ENCODE assay signal across 19 mouse cellular contexts in the genomic region with DNA sequence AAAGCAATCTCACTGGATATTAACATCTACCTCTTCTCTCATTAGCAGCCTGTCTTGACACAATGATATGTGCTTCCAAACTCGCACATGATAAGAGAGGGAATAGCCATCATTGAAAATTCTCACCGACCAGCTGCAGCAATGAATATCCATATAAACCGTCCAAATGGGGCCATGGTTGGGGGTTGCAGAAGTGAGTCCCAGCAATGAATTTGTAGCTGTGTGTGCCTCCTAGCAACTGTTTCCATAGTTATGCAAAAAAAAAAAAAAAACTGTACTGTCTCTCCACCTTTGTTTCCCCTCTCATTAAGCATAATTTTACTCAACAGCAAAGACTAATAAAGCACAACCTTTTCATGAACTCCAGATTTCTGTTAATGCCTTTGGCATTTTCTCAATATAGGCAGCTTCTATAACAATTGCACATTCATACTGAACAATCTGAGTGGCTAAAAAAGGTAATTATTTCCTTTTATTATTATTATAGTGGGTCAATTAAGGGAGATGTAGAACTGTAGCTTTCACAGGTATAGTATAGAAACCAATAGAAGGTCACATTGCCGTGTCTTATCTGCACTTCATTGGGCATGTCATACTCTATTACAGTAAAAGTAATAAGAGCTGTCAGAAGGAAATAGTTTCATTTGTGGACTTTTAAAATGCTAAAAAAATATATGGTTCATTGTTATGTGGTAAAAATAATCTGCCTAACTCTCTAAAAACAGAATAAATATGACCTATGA.
A peak's percentile ranks its signal among the peaks of the same experiment; 100 is the strongest.
DNase-seq lines count a peak whose midpoint lies in the region; ATAC-seq and TF ChIP-seq lines count a peak whose summit lies in the region.
"Had no signal": no experiment of that assay in that cellular context is flagged by ENCODE, and none has a peak within 500 bp of the region (broad histone marks: within the 10 kb centered on the region; RNA-seq: fewer than 3 reads in every experiment).

No protein-coding gene starts in this region.

- H3K27ac ChIP-seq in hindbrain, embryonic 11.5 days (ENCODE audit: low read depth, low read length): no peak overlapping the region
- no peak overlapping the region for H3K27ac ChIP-seq in hindbrain, embryonic 16.5 days (ENCODE audit: low read depth, low read length)
- no peak overlapping the region for H3K27ac ChIP-seq in neural tube, embryonic 11.5 days (ENCODE audit: low read depth, low read length)
- no peak overlapping the region for H3K27ac ChIP-seq in forebrain, postnatal 0 days (ENCODE audit: low read depth, low read length)
- no peak overlapping the region for H3K27ac ChIP-seq in liver, embryonic 11.5 days (ENCODE audit: low read depth, low read length)
- H3K27ac ChIP-seq: liver, embryonic 15.5 days had no signal

- H3K4me2 ChIP-seq in hindbrain, embryonic 11.5 days (replicated peaks; ENCODE audit: low read depth, low read length): no peak overlapping the region
- no peak overlapping the region for H3K4me2 ChIP-seq in hindbrain, embryonic 16.5 days (ENCODE audit: low read length)
- no peak overlapping the region for H3K4me2 ChIP-seq in neural tube, embryonic 11.5 days (ENCODE audit: low read depth)
- no peak overlapping the region for H3K4me2 ChIP-seq in forebrain, postnatal 0 days (ENCODE audit: low read depth)
- no peak overlapping the region for H3K4me2 ChIP-seq in liver, embryonic 11.5 days
- H3K4me2 ChIP-seq: liver, embryonic 15.5 days had no signal

- no peaks in the 10 kb centered on the region for H3K27me3 ChIP-seq in hindbrain, embryonic 11.5 days (ENCODE audit: control insufficient read depth, insufficient read depth, low read length)
- no peaks in the 10 kb centered on the region for H3K27me3 ChIP-seq in hindbrain, embryonic 16.5 days (replicated peaks; ENCODE audit: control insufficient read depth, insufficient read depth, low read length)
- no peaks in the 10 kb centered on the region for H3K27me3 ChIP-seq in neural tube, embryonic 11.5 days (ENCODE audit: control insufficient read depth, insufficient read depth, low read length)
- no peaks in the 10 kb centered on the region for H3K27me3 ChIP-seq in forebrain, postnatal 0 days (ENCODE audit: insufficient read depth, low read length)
- H3K27me3 ChIP-seq in liver, embryonic 11.5 days (replicated peaks; ENCODE audit: control insufficient read depth, insufficient read depth, low read length): no peaks in the 10 kb centered on the region
- H3K27me3 ChIP-seq: liver, embryonic 15.5 days; Patski had no signal

- no peaks in the 10 kb centered on the region for H3K4me1 ChIP-seq in hindbrain, embryonic 11.5 days (replicated peaks; ENCODE audit: control insufficient read depth, insufficient read depth, low read length)
- no peaks in the 10 kb centered on the region for H3K4me1 ChIP-seq in hindbrain, embryonic 16.5 days (ENCODE audit: control insufficient read depth, insufficient read depth, low read depth, low read length)
- no peaks in the 10 kb centered on the region for H3K4me1 ChIP-seq in neural tube, embryonic 11.5 days (ENCODE audit: control insufficient read depth, insufficient read depth, low read length)
- no peaks in the 10 kb centered on the region for H3K4me1 ChIP-seq in forebrain, postnatal 0 days (ENCODE audit: insufficient read depth)
- no peaks in the 10 kb centered on the region for H3K4me1 ChIP-seq in liver, embryonic 11.5 days (replicated peaks; ENCODE audit: control insufficient read depth, insufficient read depth, low read length)
- H3K4me1 ChIP-seq: liver, embryonic 15.5 days had no signal

- H3K4me3 ChIP-seq in hindbrain, embryonic 11.5 days (ENCODE audit: low read depth, low read length): no peak overlapping the region
- H3K4me3 ChIP-seq in hindbrain, embryonic 16.5 days (ENCODE audit: low read length): no peak overlapping the region
- H3K4me3 ChIP-seq in neural tube, embryonic 11.5 days (ENCODE audit: low read depth, low read length): no peak overlapping the region
- no peak overlapping the region for H3K4me3 ChIP-seq in forebrain, postnatal 0 days (ENCODE audit: low read depth, low read length)
- no peak overlapping the region for H3K4me3 ChIP-seq in liver, embryonic 11.5 days (ENCODE audit: low read depth, low read length)
- H3K4me3 ChIP-seq: liver, embryonic 15.5 days had no signal

- TF ChIP-seq CTCF in forebrain, postnatal 0 days (IDR thresholded peaks at IDR 0.05; ENCODE audit: low read depth): no peak

- WGBS in hindbrain, embryonic 11.5 days: 81% methylated on average over 4 of the region's 4 CpGs
- 36% methylated on average over 4 of the region's 4 CpGs for WGBS in hindbrain, embryonic 16.5 days
- 82% methylated on average over 4 of the region's 4 CpGs for WGBS in neural tube, embryonic 11.5 days
- 28% methylated on average over 4 of the region's 4 CpGs for WGBS in forebrain, postnatal 0 days
- WGBS in liver, embryonic 11.5 days: 79% methylated on average over 4 of the region's 4 CpGs

- DNase-seq in hindbrain, embryonic 11.5 days (ENCODE audit: low spot score): peak; percentile 3
- DNase-seq in neural tube, embryonic 11.5 days (ENCODE audit: low spot score): no peak
- DNase-seq in neural tube, embryonic 10.5 days (ENCODE audit: extremely low spot score, low spot score): no peak
- DNase-seq in forebrain, postnatal 0 days: peak; percentile 37
- peak; percentile 80 for DNase-seq in retina, postnatal 1 day
- DNase-seq in liver, embryonic 11.5 days (ENCODE audit: low spot score): no peak
- DNase-seq in yolk sac, embryonic 10.5 days (ENCODE audit: low spot score): no peak
- DNase-seq: adrenal gland, adult 8-10 months; cerebellum, adult 9-11 months; heart, adult 11 months; heart, postnatal 36 days; kidney, adult 9 months; kidney, postnatal 4 days; thymus, postnatal 25 days had no signal

- H3K9me3 ChIP-seq in hindbrain, embryonic 11.5 days (ENCODE audit: control insufficient read depth, low read length): no peaks in the 10 kb centered on the region
- no peaks in the 10 kb centered on the region for H3K9me3 ChIP-seq in hindbrain, embryonic 16.5 days (ENCODE audit: control insufficient read depth, low read length)
- H3K9me3 ChIP-seq in neural tube, embryonic 11.5 days (ENCODE audit: control insufficient read depth, low read length): no peaks in the 10 kb centered on the region
- H3K9me3 ChIP-seq in forebrain, postnatal 0 days (ENCODE audit: low read length): no peaks in the 10 kb centered on the region
- no peaks in the 10 kb centered on the region for H3K9me3 ChIP-seq in liver, embryonic 11.5 days (ENCODE audit: control insufficient read depth, low read length)
- H3K9me3 ChIP-seq: liver, embryonic 15.5 days had no signal

- peak; percentile 53; the same call in 1 of the 2 replicates for ATAC-seq in hindbrain, embryonic 11.5 days (ENCODE audit: low FRiP score)
- ATAC-seq in hindbrain, embryonic 16.5 days: no peak; the same call in 1 of the 2 replicates
- ATAC-seq in neural tube, embryonic 11.5 days (ENCODE audit: insufficient read depth, low FRiP score, low TSS enrichment): 0 out of 2 replicates have a peak, but pooled peaks have one; percentile 37
- peak; percentile 92; the same call in 1 of the 2 replicates for ATAC-seq in forebrain, postnatal 0 days
- no peak for ATAC-seq in liver, embryonic 11.5 days (replicated peaks; ENCODE audit: low FRiP score)
- ATAC-seq: CD4-positive, CD25-positive, alpha-beta regulatory T cell, adult 4 months; lung, postnatal 0 days; Patski had no signal

- no peak overlapping the region for H3K9ac ChIP-seq in hindbrain, embryonic 11.5 days (ENCODE audit: low read depth, low read length)
- no peak overlapping the region for H3K9ac ChIP-seq in hindbrain, embryonic 16.5 days (ENCODE audit: low read depth, low read length)
- H3K9ac ChIP-seq in neural tube, embryonic 11.5 days (ENCODE audit: low read length): no peak overlapping the region
- H3K9ac ChIP-seq in forebrain, postnatal 0 days: no peak overlapping the region
- no peak overlapping the region for H3K9ac ChIP-seq in liver, embryonic 11.5 days (ENCODE audit: low read depth, low read length)
- H3K9ac ChIP-seq: liver, embryonic 15.5 days had no signal

- no peaks in the 10 kb centered on the region for H3K36me3 ChIP-seq in hindbrain, embryonic 11.5 days (ENCODE audit: control insufficient read depth, insufficient read depth, low read length)
- H3K36me3 ChIP-seq in hindbrain, embryonic 16.5 days (ENCODE audit: control insufficient read depth, insufficient read depth, low read length): no peaks in the 10 kb centered on the region
- no peaks in the 10 kb centered on the region for H3K36me3 ChIP-seq in neural tube, embryonic 11.5 days (ENCODE audit: control insufficient read depth, insufficient read depth, low read length)
- no peaks in the 10 kb centered on the region for H3K36me3 ChIP-seq in forebrain, postnatal 0 days (ENCODE audit: insufficient read depth)
- H3K36me3 ChIP-seq in liver, embryonic 11.5 days (ENCODE audit: control insufficient read depth, insufficient read depth, low read length): no peaks in the 10 kb centered on the region
- H3K36me3 ChIP-seq: liver, embryonic 15.5 days had no signal

Comparison
In these comparisons a context has a peak if more than half of its experiments do, and no peak if none do; other contexts are left out.
1. ATAC-seq: peak in hindbrain, embryonic 11.5 days (single experiment), neural tube, embryonic 11.5 days (single experiment) and forebrain, postnatal 0 days (single experiment); none in hindbrain, embryonic 16.5 days (single experiment) and liver, embryonic 11.5 days (single experiment).
2. DNase-seq: peak in hindbrain, embryonic 11.5 days (single experiment), forebrain, postnatal 0 days (single experiment) and retina, postnatal 1 day (single experiment); none in neural tube, embryonic 11.5 days (single experiment), neural tube, embryonic 10.5 days (single experiment), liver, embryonic 11.5 days (single experiment) and yolk sac, embryonic 10.5 days (single experiment).